Mouse (Mus musculus) heart, postnatal 0 days (tissue): Measurements from ENCODE around the gene Gtf2i.

Experiments used
- CTCF ChIP-seq: IDR thresholded peaks from 2 replicates; pipeline ENCODE4 v1.5.1; 2016; ENCODE audit warnings: antibody characterized with exemption, control low read depth, low read depth
- EP300 ChIP-seq: IDR thresholded peaks from 2 replicates; pipeline ENCODE4 v1.6.1; 2016; ENCODE audit warnings: antibody characterized with exemption, low read depth

DNA sequence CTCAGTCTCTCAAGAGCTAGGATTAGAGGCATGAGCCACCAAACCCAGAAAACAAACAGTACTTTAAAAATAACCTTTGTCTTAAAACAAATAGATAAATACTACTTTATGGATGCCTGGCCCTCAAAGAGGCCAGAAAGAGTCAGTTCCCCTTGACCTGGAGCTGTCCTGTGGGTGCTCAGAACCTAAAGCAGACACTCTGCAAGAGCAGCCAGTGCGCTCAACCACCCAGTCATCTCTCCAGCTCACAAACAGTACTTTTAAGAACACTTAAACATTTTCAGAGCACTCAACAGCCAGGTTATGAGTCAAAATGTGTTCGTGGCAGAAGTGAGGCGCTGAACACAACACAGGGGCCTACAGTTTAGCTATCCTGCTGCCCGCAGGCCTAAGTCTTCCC lies 63.5 kb downstream of the Gtf2i start:
- TF ChIP-seq CTCF (no peak), EP300 (no peak)
